Mouse (Mus musculus): Measurements from ENCODE around the gene Rpl34.

DNA sequence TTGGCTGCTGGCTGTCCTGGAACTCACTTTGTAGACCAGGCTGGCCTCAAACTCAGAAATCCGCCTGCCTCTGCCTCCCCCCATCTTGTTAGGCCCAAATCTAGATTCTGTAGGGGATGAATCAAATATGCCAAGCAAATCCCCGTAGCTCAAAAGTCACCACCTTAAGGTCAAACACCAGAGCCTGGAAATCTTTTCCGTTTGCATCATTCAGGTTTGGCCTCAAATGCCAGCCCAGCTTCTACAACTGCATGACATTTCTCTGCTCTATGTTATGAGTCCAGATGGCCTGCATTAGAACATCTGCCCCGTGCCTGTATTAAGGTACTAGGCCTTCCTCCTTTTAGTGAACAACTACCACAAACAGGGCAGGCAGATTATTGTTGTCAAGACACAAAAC lies 2.5 kb downstream of the Rpl34 start:
- TF ChIP-seq POLR2A (IDR thresholded peaks at IDR 0.05; ENCODE audit: low read depth, low read length): no peak
- no peak for TF ChIP-seq CTCF (conservative IDR thresholded peaks at IDR 0.05; ENCODE audit: insufficient read depth, insufficient read length, low read depth, low read length)
